Mouse (Mus musculus) CH12.LX (cell line): ENCODE measurements around the gene Fam20a. TPM values are rescaled to one million over a fixed set of nuclear protein-coding genes. Genes with fewer than 3 reads are reported as not detected.

Source experiments
- DNase-seq: peaks from one replicate; pipeline ENCODE4 v3.0.0-alpha.2; 2013; ENCODE audit errors: extremely low read depth
- H3K27ac ChIP-seq: 2 replicates; pipeline ENCODE4 v1.5.1; 2012; ENCODE audit warnings: low read depth, mild to moderate bottlenecking, control low read depth, moderate library complexity; ENCODE audit not compliant: insufficient read depth
- H3K27me3 ChIP-seq: replicated peaks from 2 replicates; pipeline ENCODE3; 2012; ENCODE audit warnings: inconsistent platforms
- H3K36me3 ChIP-seq, 2 experiments: replicated peaks in 1 of 2; 2 replicates each; pipeline versions ENCODE3 to v1.6.1; 2012; ENCODE audit warnings: inconsistent platforms in 1 of 2, low read length in 1 of 2, mild to moderate bottlenecking in 1 of 2, mixed read lengths in 1 of 2, moderate library complexity in 1 of 2; ENCODE audit not compliant: control insufficient read depth in 1 of 2, insufficient read depth in 1 of 2
- H3K4me1 ChIP-seq, 2 experiments: 2 replicates each; pipeline ENCODE4 v1.6.1; 2012; ENCODE audit warnings: inconsistent platforms in 1 of 2, moderate library complexity in 1 of 2; ENCODE audit not compliant: insufficient read depth in 2 of 2, control insufficient read depth in 1 of 2
- H3K4me2 ChIP-seq: 2 replicates; pipeline ENCODE4 v1.6.1; 2012; ENCODE audit warnings: low read depth, mild to moderate bottlenecking, control low read depth; ENCODE audit not compliant: poor library complexity, insufficient read depth, severe bottlenecking
- H3K4me3 ChIP-seq, 3 experiments: fragments of 150-350 bp in 1 of 3; sonication (generic) in 1 of 3; replicated peaks in 1 of 3; 2 replicates each; pipeline versions ENCODE3 to v1.5.1; 2011 to 2012; ENCODE audit warnings: low read depth in 2 of 3, low read length in 2 of 3, mild to moderate bottlenecking in 2 of 3, moderate library complexity in 2 of 3, control low read depth in 1 of 3, improper control_type of control experiment in 1 of 3, inconsistent platforms in 1 of 3, mixed read lengths in 1 of 3; ENCODE audit not compliant: poor library complexity in 1 of 3
- H3K79me2 ChIP-seq: replicated peaks from 2 replicates; pipeline ENCODE4 v1.6.1; 2012; ENCODE audit warnings: mild to moderate bottlenecking, moderate library complexity; ENCODE audit not compliant: control insufficient read depth, poor library complexity, insufficient read depth, severe bottlenecking; ENCODE audit errors: extremely low read depth
- H3K9ac ChIP-seq: 2 replicates; pipeline ENCODE4 v1.6.1; 2012; ENCODE audit warnings: low read depth, mild to moderate bottlenecking, control low read depth, moderate library complexity; ENCODE audit not compliant: insufficient read depth
- H3K9me3 ChIP-seq: replicated peaks from 2 replicates; pipeline ENCODE3; 2012; ENCODE audit warnings: low read length, inconsistent platforms, mixed read lengths
- BHLHE40 ChIP-seq: IDR thresholded peaks from 2 replicates; pipeline ENCODE4 v1.6.1; 2011; ENCODE audit warnings: mild to moderate bottlenecking, low read depth, low read length, improper control_type of control experiment
- CHD1 ChIP-seq: IDR thresholded peaks from 2 replicates; pipeline ENCODE4 v1.6.1; 2012; ENCODE audit warnings: low read depth, low read length, improper control_type of control experiment, inconsistent platforms
- CTCF ChIP-seq, 2 experiments: IDR thresholded peaks in 1 of 2; conservative IDR thresholded peaks in 1 of 2; 2 replicates each; pipeline ENCODE4 v1.5.1; 2011 to 2012; ENCODE audit warnings: low read depth in 2 of 2, low read length in 2 of 2, improper control_type of control experiment in 1 of 2, inconsistent platforms in 1 of 2, mild to moderate bottlenecking in 1 of 2, moderate library complexity in 1 of 2
- ETS1 ChIP-seq: conservative IDR thresholded peaks from 2 replicates; pipeline ENCODE4 v1.6.1; 2012; ENCODE audit warnings: low read depth, mild to moderate bottlenecking, inconsistent platforms, low read length, improper control_type of control experiment, moderate library complexity
- JUN ChIP-seq: IDR thresholded peaks from 2 replicates; pipeline ENCODE4 v1.6.1; 2011; ENCODE audit warnings: low read depth, mild to moderate bottlenecking, low read length, improper control_type of control experiment, moderate library complexity; ENCODE audit not compliant: insufficient read depth
- MAFK ChIP-seq: IDR thresholded peaks from 2 replicates; pipeline ENCODE4 v1.6.1; 2011; ENCODE audit warnings: low read length, improper control_type of control experiment; ENCODE audit not compliant: insufficient replicate concordance
- PAX5 ChIP-seq: IDR thresholded peaks from 2 replicates; pipeline ENCODE4 v1.6.1; 2012; ENCODE audit warnings: low read length, inconsistent platforms, mixed read lengths
- POLR2AphosphoS2 ChIP-seq: IDR thresholded peaks from 2 replicates; pipeline ENCODE4 v1.6.1; 2011; ENCODE audit warnings: low read depth, low read length, improper control_type of control experiment
- SIN3A ChIP-seq: IDR thresholded peaks from 2 replicates; pipeline ENCODE4 v1.6.1; 2012; ENCODE audit warnings: low read length, improper control_type of control experiment, inconsistent platforms
- USF1 ChIP-seq: IDR thresholded peaks from 2 replicates; pipeline ENCODE4 v1.6.1; 2014; ENCODE audit warnings: low read depth, mild to moderate bottlenecking, inconsistent platforms, low read length, improper control_type of control experiment
- USF2 ChIP-seq: conservative IDR thresholded peaks from 2 replicates; pipeline ENCODE4 v1.6.1; 2011; ENCODE audit warnings: low read depth, low read length, improper control_type of control experiment
- ZC3H11A ChIP-seq: IDR thresholded peaks from 2 replicates; pipeline ENCODE4 v1.6.1; 2012; ENCODE audit warnings: low read depth, mild to moderate bottlenecking, inconsistent platforms, low read length, improper control_type of control experiment
- ZKSCAN1 ChIP-seq: IDR thresholded peaks from 2 replicates; pipeline ENCODE4 v1.6.1; 2012; ENCODE audit warnings: low read depth, inconsistent platforms, low read length, improper control_type of control experiment, borderline replicate concordance
- ZMIZ1 ChIP-seq: IDR thresholded peaks from 2 replicates; pipeline ENCODE4 v1.6.1; 2012; ENCODE audit warnings: low read depth, mild to moderate bottlenecking, inconsistent platforms, low read length, improper control_type of control experiment
- ZNF384 ChIP-seq: IDR thresholded peaks from 2 replicates; pipeline ENCODE4 v1.6.1; 2012; ENCODE audit warnings: low read depth, low read length, improper control_type of control experiment, inconsistent platforms
- dilution Hi-C: fragments of 300-500 bp; cut with MboI; formaldehyde crosslinking; loops from 2 replicates; pipeline ENCODE4 v1.14.3; 2020; ENCODE audit warnings: low sequenced_read_pairs; ENCODE audit not compliant: extremely low pct_unique_long_range_greater_than_20kb, extremely low pct_ligation_motif_present
- in situ Hi-C: fragments of 300-500 bp; cut with MboI; formaldehyde crosslinking; loops from 3 replicates; pipeline ENCODE4 v1.14.3; 2019; ENCODE audit warnings: low sequenced_read_pairs, low pct_ligation_motif_present, low pct_unique_long_range_greater_than_20kb, mixed read lengths
- polyA plus RNA-seq: library from polyadenylated mRNA; unstranded; fragments of >175 nt; gene quantifications from 2 replicates; pipeline ENCODE4 v1.2.1, GENCODE M21; 2012; ENCODE audit warnings: low read depth; ENCODE audit not compliant: insufficient read length
- total RNA-seq, 2 experiments: library from RNA; depleted of rRNA; stranded (reverse); fragments of 300-350 nt in 1 of 2; fragments of >200 nt in 1 of 2; gene quantifications; 2 replicates each; pipeline ENCODE4 v1.2.3; 2012 to 2014

Fam20a gene
- total and polyA plus RNA-seq, 3 experiments = 0.08 TPM; not detected in 2

DNA sequence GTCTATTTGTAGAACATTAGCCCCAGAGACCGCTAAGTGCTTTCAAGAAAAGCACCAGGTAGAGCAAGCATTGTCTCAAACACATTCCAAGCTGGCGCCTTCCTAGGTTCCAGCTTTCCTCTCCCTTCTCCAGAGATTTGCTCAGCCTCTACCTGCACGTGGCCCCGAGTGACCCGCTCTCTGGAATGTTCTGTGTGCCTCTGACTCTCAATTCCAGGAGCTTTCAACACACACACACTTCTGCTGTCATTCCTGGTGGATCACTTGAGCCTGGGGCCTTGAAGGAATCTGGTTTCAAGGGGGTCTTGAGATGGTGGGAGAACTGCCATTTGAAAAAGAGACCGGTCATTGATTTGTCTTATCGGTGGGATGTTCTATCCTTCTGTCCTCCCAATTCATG is 98.8 kb downstream of the Fam20a start:
- Histone ChIP-seq H3K79me2 (no peaks in the 10 kb centered on the region), H3K27ac (no peak overlapping the region), H3K9me3 (peaks cover 6% of the 10 kb centered on the region), H3K4me1 (peaks cover 0 to 4% of the 10 kb centered on the region in 2 experiments; a peak in 2 of 4 replicates), H3K9ac (no peak overlapping the region), H3K4me3 (no peak overlapping the region), H3K36me3 (no peaks in the 10 kb centered on the region), H3K4me2 (no peak overlapping the region), H3K27me3 (no peaks in the 10 kb centered on the region)
- in situ Hi-C loops (no loop called here), dilution Hi-C loops (no loop called here)
- TF ChIP-seq PAX5 = no peak
- no peak for TF ChIP-seq ZC3H11A
- TF ChIP-seq BHLHE40 = no peak
- TF ChIP-seq POLR2AphosphoS2 = no peak
- TF ChIP-seq USF1 = no peak
- TF ChIP-seq CTCF (conservative IDR thresholded peaks at IDR 0.05 in 1 of 2, IDR thresholded peaks at IDR 0.05 in 1 of 2; ENCODE audit: low read depth in 2 of 2, low read length in 2 of 2) = no peak
- DNase-seq = no peak

DNA sequence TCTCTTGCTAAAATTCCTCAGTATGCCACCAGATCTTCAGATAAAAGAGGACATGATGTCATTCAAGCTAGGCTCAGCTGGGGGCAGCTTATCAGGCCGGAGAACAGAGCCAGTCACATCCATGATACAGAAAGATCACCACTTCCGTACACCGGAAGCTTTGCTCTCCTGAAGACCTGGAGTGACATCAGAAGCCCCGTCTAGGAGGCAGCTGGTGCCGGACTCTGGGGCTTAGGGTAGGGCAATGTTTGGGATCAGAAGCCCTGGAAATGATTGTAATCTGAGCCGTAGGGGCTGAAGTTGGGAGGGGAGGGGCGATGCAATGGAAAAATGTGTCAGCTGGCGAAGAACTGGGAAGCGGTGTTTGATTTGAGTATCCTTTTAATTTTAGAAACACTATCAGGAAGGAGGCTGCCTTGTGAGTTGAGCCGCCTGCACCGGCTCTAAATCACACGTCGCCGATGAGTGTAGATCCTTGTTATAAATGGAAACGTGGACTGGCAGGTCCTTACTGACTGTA is 99.5 kb downstream of the Fam20a start:
- TF ChIP-seq MAFK = no peak
- no peak for TF ChIP-seq ZNF384
- no peak for TF ChIP-seq ZKSCAN1
- no peak for TF ChIP-seq ZMIZ1
- TF ChIP-seq CHD1 = no peak
- no peak for TF ChIP-seq ETS1
- no peak for TF ChIP-seq CTCF (conservative IDR thresholded peaks at IDR 0.05 in 1 of 2, IDR thresholded peaks at IDR 0.05 in 1 of 2; ENCODE audit: low read depth in 2 of 2, low read length in 2 of 2)
- TF ChIP-seq USF2 = no peak
- TF ChIP-seq JUN = no peak
- TF ChIP-seq SIN3A = no peak
- H3K4me1 ChIP-seq = peaks cover 0 to 4% of the 10 kb centered on the region in 2 experiments; a peak in 2 of 4 replicates
- no peaks in the 10 kb centered on the region for H3K27me3 ChIP-seq
- H3K79me2 ChIP-seq = no peaks in the 10 kb centered on the region
- H3K36me3 ChIP-seq = no peaks in the 10 kb centered on the region
- DNase-seq = no peak
- dilution Hi-C loops (no loop called here), in situ Hi-C loops (no loop called here)
- no peak overlapping the region for H3K27ac ChIP-seq
- H3K9ac ChIP-seq = no peak overlapping the region
- H3K9me3 ChIP-seq = peaks cover 6% of the 10 kb centered on the region
- H3K4me3 ChIP-seq = no peak overlapping the region
- no peak overlapping the region for H3K4me2 ChIP-seq
